Mouse (Mus musculus): ENCODE measurements at regions not wholly inside any gene's neighbourhood (a gene's known extent, or its start where the extent isn't known, plus 50 kb on each side); places are given as distances from the start of the nearest gene placed in this dataset.

DNA sequence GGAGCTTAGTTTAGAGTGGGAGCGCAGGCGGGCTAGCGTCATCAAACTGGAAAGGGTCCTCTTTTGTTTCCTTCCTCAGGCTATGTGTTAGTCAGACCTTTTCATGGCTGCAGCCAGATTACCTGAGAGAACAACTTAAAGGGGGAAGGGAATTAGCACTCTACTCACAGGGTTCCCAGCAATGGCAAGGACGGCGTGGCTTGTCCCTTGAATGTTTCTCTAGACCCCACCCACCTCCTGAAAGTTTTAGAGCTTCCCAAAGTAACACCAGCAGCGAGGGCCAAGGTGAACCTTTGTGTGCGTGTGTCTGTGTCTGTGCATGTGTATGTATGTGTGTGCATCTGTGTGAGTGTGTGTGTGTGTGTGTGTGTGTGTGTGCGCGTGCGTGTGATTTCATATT lies 1151.0 kb upstream of the Gulo start:
- H3K27me3 ChIP-seq (ENCODE audit: control insufficient read depth, insufficient read depth, low read length): no peaks in the 10 kb centered on the region
- no peak overlapping the region for H3K9ac ChIP-seq (ENCODE audit: low read depth, low read length)
- no peak for ATAC-seq (ENCODE audit: low FRiP score, low TSS enrichment)
- 82% methylated on average over 10 of the region's 10 CpGs for WGBS
- H3K27ac ChIP-seq (ENCODE audit: low read depth, low read length): no peak overlapping the region
- H3K4me2 ChIP-seq (replicated peaks; ENCODE audit: low read depth, low read length): no peak overlapping the region
- no peak overlapping the region for H3K4me3 ChIP-seq (ENCODE audit: low read length)
- H3K9me3 ChIP-seq (ENCODE audit: control insufficient read depth, low read length): no peaks in the 10 kb centered on the region
- no peaks in the 10 kb centered on the region; the same call in 1 of the 2 replicates for H3K4me1 ChIP-seq (ENCODE audit: control insufficient read depth, insufficient read depth, low read length)
- no peaks in the 10 kb centered on the region for H3K36me3 ChIP-seq (ENCODE audit: control insufficient read depth, insufficient read depth, low read length)

DNA sequence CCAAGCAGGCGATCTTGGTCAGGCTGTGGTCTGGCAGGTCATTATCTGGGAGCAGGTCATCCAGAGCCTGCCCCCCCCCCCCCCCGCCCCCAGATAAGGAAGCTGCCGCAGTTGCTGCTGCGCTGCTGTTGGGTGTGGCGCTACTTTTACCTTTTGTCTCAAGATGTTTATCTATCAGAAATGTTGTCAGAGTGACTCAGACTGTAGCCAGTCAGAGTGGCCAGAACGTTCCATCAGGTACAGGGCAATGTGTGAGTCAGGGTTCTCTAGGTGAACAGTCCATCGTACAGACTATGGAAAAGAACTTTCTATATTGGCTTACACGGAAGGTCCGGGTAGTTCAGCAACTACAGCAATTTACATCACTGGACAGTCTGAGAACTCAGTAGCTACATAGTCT lies 1149.9 kb upstream of the Gulo start:
- Histone ChIP-seq H3K36me3 (ENCODE audit: control insufficient read depth, insufficient read depth, low read length) (no peaks in the 10 kb centered on the region), H3K9ac (ENCODE audit: low read depth, low read length) (no peak overlapping the region), H3K4me3 (ENCODE audit: low read length) (no peak overlapping the region), H3K27me3 (ENCODE audit: control insufficient read depth, insufficient read depth, low read length) (no peaks in the 10 kb centered on the region), H3K4me2 (replicated peaks; ENCODE audit: low read depth, low read length) (no peak overlapping the region), H3K4me1 (ENCODE audit: control insufficient read depth, insufficient read depth, low read length) (no peaks in the 10 kb centered on the region; the same call in 1 of the 2 replicates), H3K27ac (ENCODE audit: low read depth, low read length) (no peak overlapping the region), H3K9me3 (ENCODE audit: control insufficient read depth, low read length) (no peaks in the 10 kb centered on the region)
- ATAC-seq (ENCODE audit: low FRiP score, low TSS enrichment): no peak
- 53% methylated on average over 9 of the region's 9 CpGs for WGBS

DNA sequence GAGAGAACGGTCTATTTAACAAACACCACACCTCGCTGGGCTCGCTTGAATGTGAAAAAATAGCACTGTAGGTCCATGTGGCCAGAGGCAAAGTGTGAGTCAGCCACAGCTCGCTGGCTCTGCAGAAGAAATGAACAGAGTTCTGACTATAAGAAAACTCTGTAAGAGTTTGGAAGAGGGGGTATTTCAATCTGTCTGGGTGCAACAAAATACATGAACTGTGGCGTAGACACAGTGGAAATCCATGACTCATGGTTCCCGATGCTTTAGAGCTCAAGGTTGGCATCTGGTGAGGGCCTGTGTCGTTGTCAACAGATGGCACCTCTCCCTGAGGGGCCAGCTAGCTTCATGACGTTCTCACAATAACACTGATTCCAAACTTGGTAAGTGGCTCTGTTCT lies 1147.4 kb upstream of the Gulo start:
- no peak for ATAC-seq (ENCODE audit: low FRiP score, low TSS enrichment)
- Histone ChIP-seq H3K4me1 (ENCODE audit: control insufficient read depth, insufficient read depth, low read length) (no peaks in the 10 kb centered on the region; the same call in 1 of the 2 replicates), H3K27me3 (ENCODE audit: control insufficient read depth, insufficient read depth, low read length) (no peaks in the 10 kb centered on the region), H3K36me3 (ENCODE audit: control insufficient read depth, insufficient read depth, low read length) (no peaks in the 10 kb centered on the region), H3K4me3 (ENCODE audit: low read length) (no peak overlapping the region), H3K4me2 (replicated peaks; ENCODE audit: low read depth, low read length) (no peak overlapping the region), H3K9ac (ENCODE audit: low read depth, low read length) (no peak overlapping the region), H3K9me3 (ENCODE audit: control insufficient read depth, low read length) (no peaks in the 10 kb centered on the region), H3K27ac (ENCODE audit: low read depth, low read length) (no peak overlapping the region)
- 54% methylated on average over 8 of the region's 8 CpGs for WGBS

DNA sequence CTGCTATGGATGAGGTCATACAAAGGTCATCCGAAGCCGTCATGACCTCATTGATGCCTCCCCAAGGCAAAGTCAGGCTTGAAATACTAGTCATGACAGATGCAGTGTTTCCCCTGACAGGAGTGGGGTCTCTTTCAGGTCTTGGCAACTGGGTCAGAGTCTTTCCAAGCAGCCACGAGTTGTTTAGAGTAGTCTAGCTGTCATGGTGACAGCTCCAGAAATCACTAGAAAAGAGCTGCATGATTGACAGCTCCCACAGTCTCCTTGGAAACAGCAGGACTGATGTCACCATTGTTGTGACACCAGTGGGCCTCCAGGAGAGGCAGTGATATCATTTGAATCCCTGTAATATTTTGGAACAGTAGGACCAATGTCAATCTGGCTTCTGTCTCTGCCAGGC lies 1144.6 kb upstream of the Gulo start:
- no peak overlapping the region for H3K9ac ChIP-seq (ENCODE audit: low read depth, low read length)
- no peak for ATAC-seq (ENCODE audit: low FRiP score, low TSS enrichment)
- WGBS: 42% methylated on average over 3 of the region's 3 CpGs
- H3K36me3 ChIP-seq (ENCODE audit: control insufficient read depth, insufficient read depth, low read length): no peaks in the 10 kb centered on the region
- H3K4me1 ChIP-seq (ENCODE audit: control insufficient read depth, insufficient read depth, low read length): no peaks in the 10 kb centered on the region; the same call in 1 of the 2 replicates
- no peaks in the 10 kb centered on the region for H3K9me3 ChIP-seq (ENCODE audit: control insufficient read depth, low read length)
- H3K27ac ChIP-seq (ENCODE audit: low read depth, low read length): no peak overlapping the region
- H3K4me2 ChIP-seq (replicated peaks; ENCODE audit: low read depth, low read length): no peak overlapping the region
- no peak overlapping the region for H3K4me3 ChIP-seq (ENCODE audit: low read length)
- H3K27me3 ChIP-seq (ENCODE audit: control insufficient read depth, insufficient read depth, low read length): no peaks in the 10 kb centered on the region

DNA sequence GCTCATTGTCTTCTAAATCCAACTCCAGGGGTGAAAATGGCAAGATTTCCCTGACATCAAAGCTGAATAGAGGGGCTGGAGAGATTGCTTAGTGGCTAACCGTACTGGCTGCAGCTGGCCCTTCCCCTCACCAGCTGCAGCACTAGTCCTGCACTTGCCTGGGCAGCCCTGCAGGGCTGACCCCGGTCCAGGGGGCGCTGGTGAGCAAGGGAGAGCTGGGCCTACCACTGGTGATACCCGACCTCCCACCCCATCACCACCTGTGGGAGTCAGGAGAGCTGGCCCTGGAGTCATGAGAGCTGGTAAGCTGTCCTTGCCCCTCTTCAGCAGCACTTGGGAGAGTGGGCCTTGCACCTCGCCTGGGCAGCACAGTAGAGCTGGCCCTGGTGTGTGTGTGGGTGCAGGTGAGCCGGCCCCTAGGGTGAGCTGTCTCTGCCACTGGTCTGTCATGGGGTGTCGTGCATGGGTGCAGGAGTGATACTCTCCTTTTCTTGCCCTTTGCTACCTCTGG lies 1141.0 kb upstream of the Gulo start:
- no peak overlapping the region for H3K4me2 ChIP-seq (replicated peaks; ENCODE audit: low read depth, low read length)
- no peaks in the 10 kb centered on the region for H3K4me1 ChIP-seq (ENCODE audit: control insufficient read depth, insufficient read depth, low read length)
- H3K27me3 ChIP-seq (ENCODE audit: control insufficient read depth, insufficient read depth, low read length): no peaks in the 10 kb centered on the region
- ATAC-seq (ENCODE audit: low FRiP score, low TSS enrichment): no peak
- H3K36me3 ChIP-seq (ENCODE audit: control insufficient read depth, insufficient read depth, low read length): no peaks in the 10 kb centered on the region
- no peaks in the 10 kb centered on the region for H3K9me3 ChIP-seq (ENCODE audit: control insufficient read depth, low read length)
- no peak overlapping the region for H3K27ac ChIP-seq (ENCODE audit: low read depth, low read length)
- no peak overlapping the region for H3K4me3 ChIP-seq (ENCODE audit: low read length)
- 52% methylated on average over 7 of the region's 7 CpGs for WGBS
- no peak overlapping the region for H3K9ac ChIP-seq (ENCODE audit: low read depth, low read length)

DNA sequence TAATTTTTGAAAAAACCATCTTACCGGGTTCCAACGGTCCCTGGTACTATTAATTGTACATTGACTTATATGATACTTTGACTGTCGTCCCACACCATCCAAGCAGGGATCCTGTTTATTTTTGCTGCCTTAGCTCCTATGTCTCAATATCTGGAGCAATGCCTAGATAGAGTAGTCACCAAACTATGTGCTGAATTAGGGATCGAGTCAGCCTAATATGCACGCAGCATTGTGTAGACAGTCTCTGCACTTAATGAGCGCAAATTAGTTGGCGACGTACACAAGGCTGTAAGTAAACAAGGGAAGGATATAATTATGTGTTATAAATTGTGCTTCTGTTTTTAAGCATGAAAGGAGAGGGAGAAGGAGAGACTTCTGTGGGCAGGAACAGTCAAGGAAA lies 1140.1 kb upstream of the Gulo start:
- no peak overlapping the region for H3K4me3 ChIP-seq (ENCODE audit: low read length)
- 84% methylated on average over 8 of the region's 8 CpGs for WGBS
- no peak overlapping the region for H3K9ac ChIP-seq (ENCODE audit: low read depth, low read length)
- H3K4me1 ChIP-seq (ENCODE audit: control insufficient read depth, insufficient read depth, low read length): no peaks in the 10 kb centered on the region
- H3K27me3 ChIP-seq (ENCODE audit: control insufficient read depth, insufficient read depth, low read length): no peaks in the 10 kb centered on the region
- no peaks in the 10 kb centered on the region for H3K36me3 ChIP-seq (ENCODE audit: control insufficient read depth, insufficient read depth, low read length)
- no peak overlapping the region for H3K4me2 ChIP-seq (replicated peaks; ENCODE audit: low read depth, low read length)
- no peaks in the 10 kb centered on the region for H3K9me3 ChIP-seq (ENCODE audit: control insufficient read depth, low read length)
- ATAC-seq (ENCODE audit: low FRiP score, low TSS enrichment): no peak
- H3K27ac ChIP-seq (ENCODE audit: low read depth, low read length): no peak overlapping the region

DNA sequence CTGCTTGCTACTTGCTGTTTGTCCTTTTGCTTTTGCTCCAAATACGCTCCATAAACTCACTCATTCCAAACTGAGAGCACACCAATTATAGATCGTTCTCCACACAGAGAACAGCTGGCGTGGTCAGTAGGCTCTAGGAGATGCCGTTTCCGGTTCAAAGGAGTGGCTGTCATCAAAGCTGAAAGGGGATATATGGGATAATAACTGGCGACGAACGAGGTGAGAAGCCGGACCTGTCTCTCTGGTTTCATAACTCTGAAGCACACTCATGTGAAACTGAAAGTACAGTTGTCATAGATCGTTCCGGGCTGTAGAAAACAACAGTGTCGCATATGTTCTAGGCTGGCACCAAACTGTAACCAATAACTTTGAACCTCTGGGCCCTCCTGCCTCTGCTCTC lies 1137.6 kb upstream of the Gulo start:
- H3K4me3 ChIP-seq (ENCODE audit: low read length): no peak overlapping the region
- no peaks in the 10 kb centered on the region for H3K27me3 ChIP-seq (ENCODE audit: control insufficient read depth, insufficient read depth, low read length)
- H3K9me3 ChIP-seq (ENCODE audit: control insufficient read depth, low read length): no peaks in the 10 kb centered on the region
- no peak for ATAC-seq (ENCODE audit: low FRiP score, low TSS enrichment)
- no peak overlapping the region for H3K9ac ChIP-seq (ENCODE audit: low read depth, low read length)
- 54% methylated on average over 12 of the region's 12 CpGs for WGBS
- H3K4me2 ChIP-seq (replicated peaks; ENCODE audit: low read depth, low read length): no peak overlapping the region
- H3K36me3 ChIP-seq (ENCODE audit: control insufficient read depth, insufficient read depth, low read length): no peaks in the 10 kb centered on the region
- H3K4me1 ChIP-seq (ENCODE audit: control insufficient read depth, insufficient read depth, low read length): peaks cover 6% of the 10 kb centered on the region
- no peak overlapping the region for H3K27ac ChIP-seq (ENCODE audit: low read depth, low read length)

DNA sequence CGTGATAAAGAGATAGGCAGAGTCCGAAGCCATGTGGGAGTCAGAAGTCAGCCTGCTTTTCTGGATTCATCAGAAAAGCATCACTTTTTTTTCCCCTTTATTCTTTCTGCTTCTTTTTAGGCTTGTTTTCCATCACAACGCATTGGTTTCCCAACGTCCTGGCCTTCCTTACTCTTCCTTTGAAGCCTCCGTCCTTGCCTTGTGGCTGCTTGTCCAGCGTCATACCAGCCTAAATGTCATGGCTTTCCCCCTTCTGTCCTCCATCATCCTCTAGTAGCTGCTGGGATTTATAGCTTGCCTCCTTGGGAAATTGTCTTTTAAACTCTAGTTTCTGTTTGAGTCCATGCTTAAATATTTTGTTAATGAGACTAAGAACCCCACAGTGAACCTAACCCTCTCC lies 1136.0 kb upstream of the Gulo start:
- H3K4me2 ChIP-seq (replicated peaks; ENCODE audit: low read depth, low read length): no peak overlapping the region
- H3K9me3 ChIP-seq (ENCODE audit: control insufficient read depth, low read length): no peaks in the 10 kb centered on the region
- WGBS: 91% methylated on average over 6 of the region's 6 CpGs
- no peak overlapping the region for H3K9ac ChIP-seq (ENCODE audit: low read depth, low read length)
- no peaks in the 10 kb centered on the region for H3K36me3 ChIP-seq (ENCODE audit: control insufficient read depth, insufficient read depth, low read length)
- no peak overlapping the region for H3K27ac ChIP-seq (ENCODE audit: low read depth, low read length)
- H3K4me3 ChIP-seq (ENCODE audit: low read length): no peak overlapping the region
- ATAC-seq (ENCODE audit: low FRiP score, low TSS enrichment): no peak
- H3K4me1 ChIP-seq (ENCODE audit: control insufficient read depth, insufficient read depth, low read length): peaks cover 9% of the 10 kb centered on the region
- no peaks in the 10 kb centered on the region for H3K27me3 ChIP-seq (ENCODE audit: control insufficient read depth, insufficient read depth, low read length)

DNA sequence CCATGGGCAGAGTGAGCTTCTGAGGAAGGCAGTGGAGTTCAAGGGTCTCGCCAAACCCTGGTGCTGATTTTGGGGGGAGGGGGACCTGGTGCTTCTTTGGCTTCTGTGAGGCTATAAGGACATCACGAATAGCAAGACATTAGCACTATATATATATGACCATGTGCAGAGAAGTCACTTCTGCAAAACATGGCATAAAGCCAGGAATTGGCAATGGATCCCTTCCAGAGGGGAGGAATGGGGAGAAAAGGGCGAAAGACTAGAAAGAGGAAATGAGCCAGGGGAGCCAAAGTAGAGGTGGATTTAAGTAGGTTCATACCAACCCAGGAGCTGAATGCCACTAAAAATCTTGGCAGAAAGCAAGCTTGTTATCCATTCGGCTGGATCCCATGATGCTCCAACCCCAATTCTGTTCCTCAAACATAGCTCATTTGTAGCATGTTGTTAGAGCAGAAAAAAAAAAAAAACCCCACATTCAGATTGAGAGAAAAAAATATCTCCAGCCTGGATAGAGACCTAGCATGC lies 1135.5 kb upstream of the Gulo start:
- peaks cover 9% of the 10 kb centered on the region for H3K4me1 ChIP-seq (ENCODE audit: control insufficient read depth, insufficient read depth, low read length)
- no peak overlapping the region for H3K9ac ChIP-seq (ENCODE audit: low read depth, low read length)
- H3K27ac ChIP-seq (ENCODE audit: low read depth, low read length): no peak overlapping the region
- ATAC-seq (ENCODE audit: low FRiP score, low TSS enrichment): no peak
- 78% methylated on average over 4 of the region's 4 CpGs for WGBS
- no peaks in the 10 kb centered on the region for H3K9me3 ChIP-seq (ENCODE audit: control insufficient read depth, low read length)
- H3K36me3 ChIP-seq (ENCODE audit: control insufficient read depth, insufficient read depth, low read length): no peaks in the 10 kb centered on the region
- no peaks in the 10 kb centered on the region for H3K27me3 ChIP-seq (ENCODE audit: control insufficient read depth, insufficient read depth, low read length)
- no peak overlapping the region for H3K4me3 ChIP-seq (ENCODE audit: low read length)
- H3K4me2 ChIP-seq (replicated peaks; ENCODE audit: low read depth, low read length): no peak overlapping the region

All from kidney, embryonic 14.5 days (tissue).